Mouse (Mus musculus): ENCODE measurements at regions not wholly inside any gene's neighbourhood (a gene's known extent, or its start where the extent isn't known, plus 50 kb on each side); places are given as distances from the start of the nearest gene placed in this dataset.

GRCm38 (mm10) chr5:4651167-4651955 lies 106.5 kb downstream of the Fzd1 start:
- Histone ChIP-seq H3K4me2 (no peak overlapping the region), H3K4me3 (replicated peaks) (no peak overlapping the region), H3K9ac (no peak overlapping the region), H3K27ac (replicated peaks) (no peak overlapping the region), H3K27me3 (no peaks in the 10 kb centered on the region), H3K4me1 (replicated peaks) (no peaks in the 10 kb centered on the region), H3K36me3 (replicated peaks) (no peaks in the 10 kb centered on the region), H3K9me3 (replicated peaks) (no peaks in the 10 kb centered on the region)
- no peak for ATAC-seq (ENCODE audit: insufficient read depth)
- WGBS (ENCODE audit: insufficient replicate concordance) = 63% methylated on average over 6 of the region's 6 CpGs

- H3K4me1 ChIP-seq (replicated peaks) = no peaks in the 10 kb centered on the region
- no peaks in the 10 kb centered on the region for H3K36me3 ChIP-seq (replicated peaks)
- no peaks in the 10 kb centered on the region for H3K9me3 ChIP-seq (replicated peaks)
- H3K27me3 ChIP-seq = no peaks in the 10 kb centered on the region
- no peak overlapping the region for H3K9ac ChIP-seq
- H3K4me3 ChIP-seq (replicated peaks) = no peak overlapping the region
- 50% methylated on average over 3 of the region's 3 CpGs for WGBS (ENCODE audit: insufficient replicate concordance)
- no peak overlapping the region for H3K27ac ChIP-seq (replicated peaks)
- no peak overlapping the region for H3K4me2 ChIP-seq
- no peak for ATAC-seq (ENCODE audit: insufficient read depth)
These were observed 107.1 kb downstream of the Fzd1 start for GRCm38 (mm10) chr5:4650709-4651108.

GRCm38 (mm10) chr5:4649858-4650556 lies 107.8 kb downstream of the Fzd1 start:
- no peaks in the 10 kb centered on the region for H3K27me3 ChIP-seq
- H3K9ac ChIP-seq = no peak overlapping the region
- no peak overlapping the region for H3K4me2 ChIP-seq
- no peaks in the 10 kb centered on the region for H3K36me3 ChIP-seq (replicated peaks)
- 64% methylated on average over 6 of the region's 6 CpGs for WGBS (ENCODE audit: insufficient replicate concordance)
- ATAC-seq (ENCODE audit: insufficient read depth) = no peak
- H3K27ac ChIP-seq (replicated peaks) = no peak overlapping the region
- no peaks in the 10 kb centered on the region for H3K4me1 ChIP-seq (replicated peaks)
- H3K4me3 ChIP-seq (replicated peaks) = no peak overlapping the region
- H3K9me3 ChIP-seq (replicated peaks) = no peaks in the 10 kb centered on the region

GRCm38 (mm10) chr5:4641041-4641440 lies 116.8 kb downstream of the Fzd1 start:
- no peaks in the 10 kb centered on the region for H3K9me3 ChIP-seq (replicated peaks)
- H3K4me3 ChIP-seq (replicated peaks) = no peak overlapping the region
- no peaks in the 10 kb centered on the region for H3K36me3 ChIP-seq (replicated peaks)
- H3K4me2 ChIP-seq = no peak overlapping the region
- no peak overlapping the region for H3K9ac ChIP-seq
- no peak overlapping the region for H3K27ac ChIP-seq (replicated peaks)
- no peaks in the 10 kb centered on the region for H3K4me1 ChIP-seq (replicated peaks)
- no peaks in the 10 kb centered on the region for H3K27me3 ChIP-seq
- ATAC-seq (ENCODE audit: insufficient read depth) = no peak

- ATAC-seq (ENCODE audit: insufficient read depth) = no peak
- Histone ChIP-seq H3K27me3 (no peaks in the 10 kb centered on the region), H3K9me3 (replicated peaks) (no peaks in the 10 kb centered on the region), H3K36me3 (replicated peaks) (no peaks in the 10 kb centered on the region), H3K9ac (no peak overlapping the region), H3K4me1 (replicated peaks) (no peaks in the 10 kb centered on the region), H3K4me2 (no peak overlapping the region), H3K4me3 (replicated peaks) (no peak overlapping the region), H3K27ac (replicated peaks) (no peak overlapping the region)
- 55% methylated on average over 3 of the region's 3 CpGs for WGBS (ENCODE audit: insufficient replicate concordance)
These were observed 124.1 kb downstream of the Fzd1 start for GRCm38 (mm10) chr5:4633763-4634162.

GRCm38 (mm10) chr5:4625206-4625605 lies 132.6 kb downstream of the Fzd1 start:
- no peak for ATAC-seq (ENCODE audit: insufficient read depth)
- 51% methylated on average over 6 of the region's 6 CpGs for WGBS (ENCODE audit: insufficient replicate concordance)
- Histone ChIP-seq H3K9ac (no peak overlapping the region), H3K36me3 (replicated peaks) (no peaks in the 10 kb centered on the region), H3K27ac (replicated peaks) (no peak overlapping the region), H3K4me2 (no peak overlapping the region), H3K27me3 (no peaks in the 10 kb centered on the region), H3K9me3 (replicated peaks) (no peaks in the 10 kb centered on the region), H3K4me3 (replicated peaks) (no peak overlapping the region), H3K4me1 (replicated peaks) (no peaks in the 10 kb centered on the region)

GRCm38 (mm10) chr5:4623625-4624024 lies 134.2 kb downstream of the Fzd1 start:
- H3K27ac ChIP-seq (replicated peaks) = no peak overlapping the region
- 70% methylated on average over 4 of the region's 4 CpGs for WGBS (ENCODE audit: insufficient replicate concordance)
- ATAC-seq (ENCODE audit: insufficient read depth) = no peak

GRCm38 (mm10) chr5:4620513-4621210 lies 137.2 kb downstream of the Fzd1 start:
- no peak overlapping the region for H3K4me2 ChIP-seq
- no peaks in the 10 kb centered on the region for H3K4me1 ChIP-seq (replicated peaks)
- H3K27me3 ChIP-seq = no peaks in the 10 kb centered on the region
- no peak for ATAC-seq (ENCODE audit: insufficient read depth)
- no peaks in the 10 kb centered on the region for H3K9me3 ChIP-seq (replicated peaks)
- no peak overlapping the region for H3K27ac ChIP-seq (replicated peaks)
- H3K9ac ChIP-seq = no peak overlapping the region
- WGBS (ENCODE audit: insufficient replicate concordance) = 65% methylated on average over 4 of the region's 4 CpGs
- no peak overlapping the region for H3K4me3 ChIP-seq (replicated peaks)
- no peaks in the 10 kb centered on the region for H3K36me3 ChIP-seq (replicated peaks)

More at GRCm38 (mm10) chr5:4623625-4624024, 134.2 kb downstream of the Fzd1 start:
- Histone ChIP-seq H3K9me3 (replicated peaks) (no peaks in the 10 kb centered on the region), H3K4me2 (no peak overlapping the region), H3K9ac (no peak overlapping the region), H3K4me1 (replicated peaks) (no peaks in the 10 kb centered on the region), H3K36me3 (replicated peaks) (no peaks in the 10 kb centered on the region), H3K27me3 (no peaks in the 10 kb centered on the region), H3K4me3 (replicated peaks) (no peak overlapping the region)

- no peak overlapping the region for H3K4me2 ChIP-seq
- no peak for ATAC-seq (ENCODE audit: insufficient read depth)
- no peaks in the 10 kb centered on the region for H3K27me3 ChIP-seq
- no peaks in the 10 kb centered on the region for H3K4me1 ChIP-seq (replicated peaks)
- H3K27ac ChIP-seq (replicated peaks) = no peak overlapping the region
- H3K36me3 ChIP-seq (replicated peaks) = no peaks in the 10 kb centered on the region
- no peaks in the 10 kb centered on the region for H3K9me3 ChIP-seq (replicated peaks)
- no peak overlapping the region for H3K4me3 ChIP-seq (replicated peaks)
- WGBS (ENCODE audit: insufficient replicate concordance) = 46% methylated on average over 2 of the region's 2 CpGs
- H3K9ac ChIP-seq = no peak overlapping the region
These were observed 142.6 kb downstream of the Fzd1 start for GRCm38 (mm10) chr5:4615233-4615632.

- Histone ChIP-seq H3K27ac (replicated peaks) (no peak overlapping the region), H3K4me3 (replicated peaks) (no peak overlapping the region), H3K4me1 (replicated peaks) (no peaks in the 10 kb centered on the region), H3K36me3 (replicated peaks) (no peaks in the 10 kb centered on the region), H3K4me2 (no peak overlapping the region), H3K9ac (no peak overlapping the region), H3K27me3 (no peaks in the 10 kb centered on the region), H3K9me3 (replicated peaks) (no peaks in the 10 kb centered on the region)
- ATAC-seq (ENCODE audit: insufficient read depth) = no peak
- WGBS (ENCODE audit: insufficient replicate concordance) = 58% methylated on average over 3 of the region's 3 CpGs
These were observed 160.4 kb downstream of the Fzd1 start for GRCm38 (mm10) chr5:4597471-4597870.

GRCm38 (mm10) chr5:4595010-4595409 lies 162.8 kb downstream of the Fzd1 start:
- no peak for ATAC-seq (ENCODE audit: insufficient read depth)
- Histone ChIP-seq H3K4me1 (replicated peaks) (no peaks in the 10 kb centered on the region), H3K9ac (no peak overlapping the region), H3K4me3 (replicated peaks) (no peak overlapping the region), H3K9me3 (replicated peaks) (no peaks in the 10 kb centered on the region), H3K4me2 (no peak overlapping the region), H3K27ac (replicated peaks) (no peak overlapping the region), H3K36me3 (replicated peaks) (no peaks in the 10 kb centered on the region), H3K27me3 (no peaks in the 10 kb centered on the region)
- 37% methylated on average over 2 of the region's 2 CpGs for WGBS (ENCODE audit: insufficient replicate concordance)
